Mouse (Mus musculus): ENCODE results near the gene Gm21411.
"Not testable (repeated sequence)": the region's sequence is repeated elsewhere in the genome, so short reads cannot be mapped to it uniquely, and the experiment has no call there.

Gene Gm21411

GRCm38 (mm10) chr4:146909386-146910137 lies at the start of gene Gm21411:
Gene Gm21411, minus strand, starts transcription at chr4:146909590.
- not testable (repeated sequence) for DNase-seq (ENCODE audit: low read depth, low spot score)

DNA sequence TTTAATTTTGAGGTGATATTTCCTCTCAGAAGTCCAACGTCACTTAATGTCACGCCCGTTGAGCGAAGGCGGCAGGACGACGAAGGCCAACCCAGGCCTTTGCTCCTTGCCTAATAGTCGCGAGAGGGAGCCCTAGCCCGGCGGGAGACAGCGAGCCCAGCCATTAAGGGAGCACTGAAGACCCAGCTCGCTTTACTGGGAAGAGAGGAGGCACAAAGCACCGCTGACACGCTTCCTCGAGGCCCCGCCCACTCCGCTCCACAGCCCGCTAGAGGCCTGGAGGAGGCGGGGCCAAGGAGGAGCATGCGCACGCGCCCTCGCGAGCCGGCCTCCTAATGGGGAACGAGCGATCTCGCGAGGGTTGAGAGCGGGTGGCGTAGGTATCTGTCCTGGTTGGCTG lies 32.3 kb upstream of the Gm21411 start:
- not testable (repeated sequence) for DNase-seq (ENCODE audit: low read depth, low spot score)

GRCm38 (mm10) chr4:146932311-146933082 lies 23.1 kb upstream of the Gm21411 start:
- DNase-seq (ENCODE audit: low read depth, low spot score) = no peak

DNA sequence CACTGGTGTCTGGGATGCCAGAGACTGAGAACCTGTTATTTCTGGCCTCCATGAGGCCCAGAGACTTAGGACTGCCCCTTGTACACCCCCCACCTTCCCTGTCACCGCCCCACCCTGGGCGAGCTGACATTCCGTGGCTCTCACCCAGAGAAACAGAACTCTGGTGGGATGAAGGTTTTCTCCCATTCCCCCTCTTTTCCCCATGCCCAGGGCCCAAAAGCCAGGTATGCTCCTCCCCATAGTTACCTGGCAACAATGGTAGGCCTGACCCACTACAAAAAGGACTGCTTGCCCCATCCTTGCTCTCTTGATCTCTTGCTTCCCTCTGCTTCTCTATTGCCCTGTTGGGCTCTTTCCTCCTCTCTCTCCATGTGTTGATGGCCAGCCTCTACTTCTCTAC lies 5.8 kb upstream of the Gm21411 start:
- DNase-seq (ENCODE audit: low read depth, low spot score) = no peak

GRCm38 (mm10) chr4:146908131-146908530 lies 1.3 kb downstream of the Gm21411 start:
- not testable (repeated sequence) for DNase-seq (ENCODE audit: low read depth, low spot score)

- DNase-seq (ENCODE audit: low read depth, low spot score) = not testable (repeated sequence)
Observed at GRCm38 (mm10) chr4:146904782-146905181, 4.6 kb downstream of the Gm21411 start.

DNA sequence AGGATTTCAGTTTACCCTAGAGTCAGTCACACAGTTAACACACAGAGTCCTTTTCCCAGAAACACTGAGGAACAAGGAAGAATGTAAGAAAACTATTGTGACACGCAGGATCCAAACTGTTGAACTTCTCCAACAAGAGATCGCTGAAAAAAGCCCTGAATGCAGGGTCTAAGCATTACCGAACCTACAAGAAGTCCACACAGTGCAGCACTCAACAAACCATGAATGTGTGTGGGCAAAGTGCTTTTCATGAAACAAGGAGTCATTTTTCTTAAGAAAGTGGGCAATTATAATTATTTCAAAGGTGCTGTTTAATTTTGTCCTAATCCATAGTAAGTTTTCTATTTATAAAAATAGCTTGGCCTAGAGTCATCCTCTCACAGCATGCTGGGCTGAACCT lies 6.3 kb downstream of the Gm21411 start:
- DNase-seq (ENCODE audit: low read depth, low spot score) = not testable (repeated sequence)

All from skeletal muscle tissue, adult 2 months (tissue).